Mouse (Mus musculus) kidney, adult 11 months (tissue): ENCODE measurements around the gene Nav3.
"Not testable (repeated sequence)": the region's sequence is repeated elsewhere in the genome, so short reads cannot be mapped to it uniquely, and the experiment has no call there.

Source experiments
- DNase-seq: peaks from one replicate; pipeline ENCODE4 v3.0.0; 2022

The Nav3 gene

GRCm38 (mm10) chr10:110034582-110035099, 421.4 kb downstream of the Nav3 start:
- no peak for DNase-seq

GRCm38 (mm10) chr10:110024897-110025296, 431.1 kb downstream of the Nav3 start:
- not testable (repeated sequence) for DNase-seq

- no peak for DNase-seq
These were observed 433.9 kb downstream of the Nav3 start for GRCm38 (mm10) chr10:110022100-110022499.

- DNase-seq: no peak
These were observed 436.6 kb downstream of the Nav3 start for GRCm38 (mm10) chr10:110019266-110019866.

GRCm38 (mm10) chr10:110001328-110001727, 454.7 kb downstream of the Nav3 start:
- not testable (repeated sequence) for DNase-seq

GRCm38 (mm10) chr10:110000755-110001247, 455.2 kb downstream of the Nav3 start:
- peak; percentile 9 for DNase-seq

GRCm38 (mm10) chr10:109999904-110000303, 456.1 kb downstream of the Nav3 start:
- no peak for DNase-seq

- no peak for DNase-seq
These were observed 461.7 kb downstream of the Nav3 start for GRCm38 (mm10) chr10:109994302-109994701.

- no peak for DNase-seq
These were observed 470.0 kb downstream of the Nav3 start for GRCm38 (mm10) chr10:109985824-109986485.

- no peak for DNase-seq
These were observed 479.7 kb downstream of the Nav3 start for GRCm38 (mm10) chr10:109976351-109976750.

- no peak for DNase-seq
These were observed 481.8 kb downstream of the Nav3 start for GRCm38 (mm10) chr10:109974177-109974576.

GRCm38 (mm10) chr10:109973483-109973882, 482.5 kb downstream of the Nav3 start:
- no peak for DNase-seq

- no peak for DNase-seq
These were observed 505.7 kb downstream of the Nav3 start for GRCm38 (mm10) chr10:109950296-109950695.

GRCm38 (mm10) chr10:109929319-109929622, 526.7 kb downstream of the Nav3 start:
- DNase-seq: no peak

GRCm38 (mm10) chr10:109928547-109929318, 527.3 kb downstream of the Nav3 start:
- DNase-seq: no peak

GRCm38 (mm10) chr10:109926149-109926548, 529.9 kb downstream of the Nav3 start:
- DNase-seq: no peak

GRCm38 (mm10) chr10:109924136-109924535, 531.9 kb downstream of the Nav3 start:
- DNase-seq: no peak

- no peak for DNase-seq
These were observed 534.6 kb downstream of the Nav3 start for GRCm38 (mm10) chr10:109921368-109921767.

- DNase-seq: peak; percentile 28
These were observed 535.3 kb downstream of the Nav3 start for GRCm38 (mm10) chr10:109920607-109921187.

GRCm38 (mm10) chr10:109919515-109919914, 536.5 kb downstream of the Nav3 start:
- no peak for DNase-seq

- DNase-seq: no peak
These were observed 548.8 kb downstream of the Nav3 start for GRCm38 (mm10) chr10:109907206-109907605.

GRCm38 (mm10) chr10:109906413-109906785, 549.6 kb downstream of the Nav3 start:
- no peak for DNase-seq
